Mouse (Mus musculus): ENCODE measurements at regions not wholly inside any gene's neighbourhood (a gene's known extent, or its start where the extent isn't known, plus 50 kb on each side); places are given as distances from the start of the nearest gene placed in this dataset.

DNA sequence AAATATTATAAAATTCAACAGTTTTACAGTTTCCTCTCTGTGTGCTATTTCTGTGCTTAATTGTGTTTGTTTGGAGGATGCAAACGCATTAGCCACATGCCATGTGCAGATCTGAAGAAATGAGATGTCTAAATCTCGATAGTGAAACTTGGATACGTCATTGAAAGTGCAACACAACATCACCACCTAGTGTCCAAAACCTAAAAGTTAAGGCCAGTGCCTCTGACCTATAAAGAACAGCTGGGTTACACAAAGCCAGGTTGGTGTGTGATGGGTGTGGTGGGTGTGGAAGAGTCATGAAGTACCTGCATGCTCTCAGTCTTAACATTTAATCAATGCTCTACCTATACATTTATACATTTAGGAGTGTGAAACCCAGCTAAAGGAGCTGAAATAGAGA lies 402.1 kb upstream of the Map3k7 start:
- peaks cover 4% of the 10 kb centered on the region; the same call in 1 of the 2 replicates for H3K27me3 ChIP-seq
- ATAC-seq (ENCODE audit: low FRiP score): no peak
- 0 out of 2 replicates have a peak, but pooled peaks cover 4% of the 10 kb centered on the region for H3K4me1 ChIP-seq (replicated peaks)
- H3K9me3 ChIP-seq: no peaks in the 10 kb centered on the region
- no peaks in the 10 kb centered on the region for H3K36me3 ChIP-seq
- 29% methylated on average over 3 of the region's 3 CpGs for WGBS
- H3K4me3 ChIP-seq: no peak overlapping the region
- no peak overlapping the region for H3K27ac ChIP-seq
- no peak overlapping the region for H3K9ac ChIP-seq
- H3K4me2 ChIP-seq: no peak overlapping the region

DNA sequence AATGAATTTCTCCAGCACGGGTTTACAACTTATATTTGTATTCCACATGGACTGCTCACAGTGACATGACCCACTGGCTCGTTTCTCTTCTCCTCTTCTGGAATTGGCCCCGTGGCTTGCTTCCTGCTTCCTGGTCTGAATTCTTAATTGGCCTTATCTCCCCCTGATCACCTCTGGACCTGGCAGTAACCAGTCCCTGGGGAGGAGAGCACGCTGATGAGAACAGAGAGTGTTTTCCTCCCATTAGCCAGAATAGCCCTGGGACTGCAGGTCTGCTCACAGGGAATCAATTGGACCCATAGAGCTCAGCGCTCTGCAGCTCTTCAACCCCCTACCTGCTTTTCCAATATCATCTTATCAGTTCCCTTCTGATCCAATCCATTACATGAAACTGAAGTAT lies 397.7 kb upstream of the Map3k7 start:
- Histone ChIP-seq H3K4me3 (no peak overlapping the region), H3K4me1 (replicated peaks) (0 out of 2 replicates have a peak, but pooled peaks cover 6% of the 10 kb centered on the region), H3K36me3 (no peaks in the 10 kb centered on the region), H3K27ac (no peak overlapping the region), H3K4me2 (no peak overlapping the region), H3K9ac (no peak overlapping the region), H3K9me3 (no peaks in the 10 kb centered on the region), H3K27me3 (peaks cover 4% of the 10 kb centered on the region; the same call in 1 of the 2 replicates)
- 41% methylated on average over 5 of the region's 5 CpGs for WGBS
- no peak for ATAC-seq (ENCODE audit: low FRiP score)

DNA sequence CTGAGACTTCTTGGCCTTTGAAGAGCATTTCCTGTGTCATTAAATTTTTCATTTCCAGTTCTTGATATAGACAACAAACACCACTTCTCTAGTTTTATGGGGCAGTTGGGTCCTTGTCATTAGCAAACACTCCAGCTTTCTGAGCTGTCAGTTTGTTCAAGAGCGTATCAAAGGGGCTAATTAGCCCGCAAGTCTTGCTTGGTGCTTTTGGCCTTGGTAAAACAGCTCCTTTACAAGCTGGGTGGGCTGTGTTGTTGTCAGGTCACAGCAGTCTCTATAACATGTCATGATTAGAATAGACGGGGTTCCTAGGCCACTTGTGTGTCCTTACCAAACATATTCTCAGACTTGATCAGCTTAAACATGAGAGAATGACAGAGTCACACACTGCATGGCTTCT lies 397.1 kb upstream of the Map3k7 start:
- 45% methylated on average over 3 of the region's 3 CpGs for WGBS

DNA sequence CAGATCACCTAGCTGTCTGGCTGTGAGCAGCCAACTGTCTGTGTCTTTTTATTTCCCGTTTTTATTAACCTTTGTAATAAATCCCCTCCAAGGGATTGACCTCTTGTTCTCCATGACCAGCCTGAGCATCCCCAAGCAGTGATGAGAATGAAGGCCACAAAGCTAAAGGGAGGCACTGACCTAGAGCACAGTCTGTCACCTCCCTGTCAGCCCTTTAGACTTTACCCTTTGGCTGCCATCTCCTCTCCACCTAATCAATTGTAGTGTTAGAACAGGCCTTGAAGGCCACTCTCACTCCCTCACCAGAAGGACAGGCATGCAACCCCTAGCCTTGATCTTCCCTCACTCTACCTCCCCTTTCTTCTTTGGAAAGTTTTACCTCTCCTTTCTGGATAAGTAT lies 394.2 kb upstream of the Map3k7 start:
- no peak overlapping the region for H3K4me3 ChIP-seq
- no peak overlapping the region for H3K9ac ChIP-seq
- 70% methylated on average over 1 of the region's 1 CpGs for whole genome bisulfite sequencing
- no peak overlapping the region for H3K4me2 ChIP-seq
- H3K36me3 ChIP-seq: no peaks in the 10 kb centered on the region
- ATAC-seq (ENCODE audit: low FRiP score): no peak
- 0 out of 2 replicates have a peak, but pooled peaks cover 6% of the 10 kb centered on the region for H3K4me1 ChIP-seq (replicated peaks)
- H3K9me3 ChIP-seq: no peaks in the 10 kb centered on the region
- H3K27ac ChIP-seq: no peak overlapping the region
- no peaks in the 10 kb centered on the region for H3K27me3 ChIP-seq

More for the DNA sequence above, 397.1 kb upstream of the Map3k7 start:
- no peak overlapping the region for H3K4me2 ChIP-seq
- no peaks in the 10 kb centered on the region for H3K9me3 ChIP-seq
- no peak overlapping the region for H3K27ac ChIP-seq
- peaks cover 4% of the 10 kb centered on the region; the same call in 1 of the 2 replicates for H3K27me3 ChIP-seq
- H3K4me3 ChIP-seq: no peak overlapping the region
- 0 out of 2 replicates have a peak, but pooled peaks cover 6% of the 10 kb centered on the region for H3K4me1 ChIP-seq (replicated peaks)
- H3K36me3 ChIP-seq: no peaks in the 10 kb centered on the region
- no peak for ATAC-seq (ENCODE audit: low FRiP score)
- H3K9ac ChIP-seq: no peak overlapping the region

DNA sequence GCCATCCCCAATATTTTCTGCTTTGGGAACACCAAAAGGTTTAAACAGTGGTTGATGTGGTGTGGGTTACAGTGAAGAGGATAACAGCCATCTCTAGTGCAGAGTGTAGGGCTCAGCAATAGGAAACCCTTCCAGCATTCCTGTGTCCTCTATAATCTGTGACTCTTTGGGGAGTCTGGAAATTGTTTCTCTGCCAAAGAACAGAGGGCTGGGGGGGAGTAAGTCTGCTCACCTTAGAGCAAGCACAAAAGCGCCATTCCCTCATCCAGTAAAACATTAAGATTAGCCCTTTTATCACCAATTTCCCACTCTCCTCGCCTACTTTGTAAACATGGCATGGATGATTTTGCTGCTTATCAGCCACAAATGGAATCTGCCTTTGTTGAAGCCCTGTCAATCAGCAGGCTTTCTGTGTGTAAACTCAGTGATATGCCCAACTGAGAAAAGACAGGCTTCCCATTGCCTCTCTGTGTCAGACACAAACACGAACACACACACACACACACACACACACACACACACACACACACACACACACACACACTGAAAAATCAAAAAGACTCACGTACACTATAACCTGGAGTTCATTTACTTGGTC lies 386.8 kb upstream of the Map3k7 start:
- ATAC-seq (ENCODE audit: low FRiP score): no peak
- H3K36me3 ChIP-seq: no peaks in the 10 kb centered on the region
- no peak overlapping the region for H3K9ac ChIP-seq
- no peaks in the 10 kb centered on the region for H3K9me3 ChIP-seq
- no peaks in the 10 kb centered on the region for H3K27me3 ChIP-seq
- H3K4me1 ChIP-seq (replicated peaks): no peaks in the 10 kb centered on the region
- 41% methylated on average over 4 of the region's 4 CpGs for WGBS
- H3K27ac ChIP-seq: no peak overlapping the region
- H3K4me2 ChIP-seq: no peak overlapping the region
- H3K4me3 ChIP-seq: no peak overlapping the region

DNA sequence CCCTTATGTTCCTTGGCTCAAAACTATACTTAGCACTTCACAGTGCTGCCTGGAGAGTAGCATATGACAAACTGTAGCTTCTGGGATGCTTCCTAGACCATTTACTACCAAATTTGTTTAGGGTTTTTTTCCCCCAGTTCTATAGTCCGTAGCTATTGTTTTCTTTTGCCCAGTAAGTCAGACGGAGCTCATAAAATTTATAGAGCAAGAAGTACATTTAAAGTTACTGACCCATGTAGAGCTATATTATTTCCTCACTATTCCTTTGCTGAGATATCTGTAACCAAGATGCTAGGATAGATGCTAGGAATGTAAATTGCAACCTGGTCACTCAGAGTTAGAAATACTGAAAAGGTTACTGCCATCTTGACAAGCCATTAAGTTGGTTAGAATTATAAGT lies 380.4 kb upstream of the Map3k7 start:
- 75% methylated on average over 2 of the region's 2 CpGs for WGBS
- H3K9me3 ChIP-seq: no peaks in the 10 kb centered on the region
- H3K4me2 ChIP-seq: no peak overlapping the region
- H3K9ac ChIP-seq: no peak overlapping the region
- no peaks in the 10 kb centered on the region for H3K4me1 ChIP-seq (replicated peaks)
- no peaks in the 10 kb centered on the region for H3K36me3 ChIP-seq
- no peak overlapping the region for H3K27ac ChIP-seq
- ATAC-seq (ENCODE audit: low FRiP score): no peak
- H3K27me3 ChIP-seq: no peaks in the 10 kb centered on the region
- H3K4me3 ChIP-seq: no peak overlapping the region

DNA sequence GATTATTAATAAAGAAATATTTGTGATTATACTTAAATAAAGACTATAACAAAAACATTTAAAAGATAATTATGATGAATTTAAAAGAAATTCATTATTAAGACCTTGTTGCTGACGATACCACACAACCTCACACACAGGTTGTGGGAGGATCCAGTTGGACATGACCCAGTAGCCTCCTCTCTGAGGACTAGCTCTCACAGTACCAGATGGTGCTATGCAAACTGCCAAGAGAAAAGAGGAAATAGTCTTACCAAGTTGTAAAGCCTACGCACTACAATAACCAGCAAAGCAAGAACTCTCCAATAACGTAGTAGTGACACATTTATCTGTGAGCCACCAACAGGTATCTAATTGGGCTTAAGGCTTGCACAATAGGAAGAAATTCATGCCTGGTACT lies 379.7 kb upstream of the Map3k7 start:
- Histone ChIP-seq H3K27ac (no peak overlapping the region), H3K4me3 (no peak overlapping the region), H3K4me1 (replicated peaks) (no peaks in the 10 kb centered on the region), H3K36me3 (no peaks in the 10 kb centered on the region), H3K27me3 (no peaks in the 10 kb centered on the region), H3K9ac (no peak overlapping the region), H3K4me2 (no peak overlapping the region), H3K9me3 (no peaks in the 10 kb centered on the region)
- no peak for ATAC-seq (ENCODE audit: low FRiP score)
- WGBS: 95% methylated on average over 3 of the region's 3 CpGs

DNA sequence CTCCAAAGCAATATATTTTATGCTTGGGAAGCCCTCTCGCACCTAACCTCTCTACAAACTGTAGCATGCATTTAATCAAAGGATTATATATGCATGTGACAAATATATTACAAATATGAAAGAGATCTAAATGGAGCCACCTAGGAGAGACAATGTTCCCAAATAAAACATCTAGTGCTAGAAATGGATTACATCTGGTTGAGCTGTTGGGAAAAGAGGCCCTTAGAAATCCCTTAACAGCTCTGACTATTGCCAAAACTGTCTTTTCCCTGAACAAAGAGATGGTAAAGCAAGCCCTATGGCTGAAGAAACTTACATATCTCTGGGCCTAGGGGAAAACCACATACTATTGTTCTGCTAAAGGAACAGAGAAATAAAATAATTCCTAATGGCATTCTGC lies 369.8 kb upstream of the Map3k7 start:
- no peak overlapping the region for H3K4me2 ChIP-seq
- no peak for ATAC-seq (ENCODE audit: low FRiP score)
- no peaks in the 10 kb centered on the region for H3K36me3 ChIP-seq
- H3K27ac ChIP-seq: no peak overlapping the region
- no peaks in the 10 kb centered on the region for H3K27me3 ChIP-seq
- no peak overlapping the region for H3K9ac ChIP-seq
- H3K9me3 ChIP-seq: no peaks in the 10 kb centered on the region
- no peaks in the 10 kb centered on the region for H3K4me1 ChIP-seq (replicated peaks)
- 93% methylated on average over 1 of the region's 1 CpGs for whole genome bisulfite sequencing
- no peak overlapping the region for H3K4me3 ChIP-seq

DNA sequence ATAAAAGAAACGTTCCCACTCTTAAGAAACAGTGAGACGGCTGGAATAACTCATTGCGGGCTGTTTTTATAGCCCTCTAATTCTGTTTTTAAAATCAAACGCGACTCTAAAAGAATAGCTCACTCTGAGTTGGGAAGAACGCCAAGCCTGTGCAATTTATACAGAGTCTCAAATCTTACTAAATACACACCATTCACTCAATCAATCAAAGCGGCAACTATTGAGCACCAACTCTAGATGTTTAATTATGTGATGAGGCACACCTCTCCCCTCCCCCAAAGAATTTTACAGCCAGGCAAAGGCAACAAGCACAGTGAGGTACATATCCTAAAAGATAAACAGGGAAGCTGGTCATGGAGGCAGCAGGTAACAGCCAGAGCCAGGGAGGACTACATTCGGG lies 362.4 kb upstream of the Map3k7 start:
- H3K27ac ChIP-seq: no peak overlapping the region
- 66% methylated on average over 8 of the region's 8 CpGs for WGBS
- H3K36me3 ChIP-seq: no peaks in the 10 kb centered on the region
- H3K4me3 ChIP-seq: no peak overlapping the region
- H3K27me3 ChIP-seq: no peaks in the 10 kb centered on the region
- no peak for ATAC-seq (ENCODE audit: low FRiP score)
- no peak overlapping the region for H3K4me2 ChIP-seq
- no peak overlapping the region for H3K9ac ChIP-seq
- no peaks in the 10 kb centered on the region for H3K4me1 ChIP-seq (replicated peaks)
- no peaks in the 10 kb centered on the region for H3K9me3 ChIP-seq

DNA sequence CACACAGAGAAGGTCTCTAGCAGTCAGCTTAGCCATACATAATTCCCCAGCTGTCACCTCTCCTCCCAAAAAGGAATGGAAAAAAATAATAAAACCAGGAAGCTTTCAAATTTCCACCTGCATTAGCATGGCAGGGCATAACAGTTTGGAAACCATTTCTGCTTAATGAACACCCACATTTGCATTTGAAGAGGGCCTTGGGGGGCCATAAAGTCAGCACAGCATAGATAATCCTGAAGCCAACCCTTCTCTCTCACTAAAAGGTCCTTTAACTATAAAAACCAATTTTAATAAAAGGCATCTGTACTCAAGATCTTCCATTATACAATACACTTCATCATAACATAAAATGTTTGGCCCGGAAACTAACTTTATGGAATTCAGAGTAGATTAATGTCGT lies 360.1 kb upstream of the Map3k7 start:
- Histone ChIP-seq H3K9me3 (no peaks in the 10 kb centered on the region), H3K4me3 (no peak overlapping the region), H3K4me2 (no peak overlapping the region), H3K27me3 (no peaks in the 10 kb centered on the region), H3K9ac (no peak overlapping the region), H3K27ac (no peak overlapping the region), H3K36me3 (no peaks in the 10 kb centered on the region), H3K4me1 (replicated peaks) (no peaks in the 10 kb centered on the region)
- 74% methylated on average over 2 of the region's 2 CpGs for WGBS
- ATAC-seq (ENCODE audit: low FRiP score): no peak

DNA sequence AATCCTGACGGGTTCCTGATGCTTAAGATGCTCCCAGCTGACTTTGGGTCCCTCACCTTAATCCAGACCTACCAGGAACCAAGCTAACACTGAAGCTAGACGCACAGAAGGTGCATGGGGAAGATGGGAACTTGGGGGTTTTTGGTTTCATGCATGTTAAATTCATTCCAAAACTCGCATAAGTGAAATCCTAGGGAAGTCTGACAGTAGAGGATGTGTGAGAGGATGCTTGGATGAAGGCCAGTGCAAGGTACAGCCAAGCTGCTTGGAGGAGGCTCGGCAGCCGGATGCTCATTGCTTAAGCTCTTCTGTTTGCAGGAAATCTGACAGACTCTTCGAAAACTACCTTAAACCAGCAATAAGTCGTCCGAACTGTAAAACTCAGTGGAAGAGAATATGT lies 355.1 kb upstream of the Map3k7 start:
- no peaks in the 10 kb centered on the region for H3K9me3 ChIP-seq
- H3K4me3 ChIP-seq: no peak overlapping the region
- no peaks in the 10 kb centered on the region for H3K36me3 ChIP-seq
- ATAC-seq (ENCODE audit: low FRiP score): no peak
- no peaks in the 10 kb centered on the region for H3K27me3 ChIP-seq
- WGBS: 91% methylated on average over 8 of the region's 8 CpGs
- no peak overlapping the region for H3K9ac ChIP-seq
- peaks cover 18% of the 10 kb centered on the region for H3K4me1 ChIP-seq (replicated peaks)
- no peak overlapping the region for H3K4me2 ChIP-seq
- no peak overlapping the region for H3K27ac ChIP-seq

DNA sequence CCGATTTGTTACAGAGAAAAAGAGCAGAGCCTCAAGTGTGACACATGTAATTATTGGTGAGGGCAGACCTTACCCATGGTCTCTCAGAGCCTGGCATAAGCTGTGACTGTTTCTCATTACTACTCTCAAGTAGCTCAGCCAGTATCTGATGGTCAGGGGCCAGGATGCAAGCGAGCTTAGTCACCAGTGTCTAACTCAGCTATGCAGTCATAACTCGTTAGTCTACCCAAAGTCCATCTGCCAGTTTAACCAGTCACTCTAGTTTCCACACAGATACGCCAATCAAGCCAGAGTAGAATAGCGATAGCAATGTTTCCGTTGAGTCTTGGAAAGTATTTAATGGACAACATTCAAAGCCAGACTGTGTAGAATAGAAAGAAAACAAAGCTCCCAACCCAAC lies 354.3 kb upstream of the Map3k7 start:
- no peak overlapping the region for H3K27ac ChIP-seq
- no peaks in the 10 kb centered on the region for H3K9me3 ChIP-seq
- peaks cover 18% of the 10 kb centered on the region for H3K4me1 ChIP-seq (replicated peaks)
- WGBS: 91% methylated on average over 6 of the region's 6 CpGs
- H3K4me3 ChIP-seq: no peak overlapping the region
- H3K9ac ChIP-seq: no peak overlapping the region
- ATAC-seq (ENCODE audit: low FRiP score): no peak
- H3K4me2 ChIP-seq: no peak overlapping the region
- no peaks in the 10 kb centered on the region for H3K27me3 ChIP-seq
- H3K36me3 ChIP-seq: no peaks in the 10 kb centered on the region

DNA sequence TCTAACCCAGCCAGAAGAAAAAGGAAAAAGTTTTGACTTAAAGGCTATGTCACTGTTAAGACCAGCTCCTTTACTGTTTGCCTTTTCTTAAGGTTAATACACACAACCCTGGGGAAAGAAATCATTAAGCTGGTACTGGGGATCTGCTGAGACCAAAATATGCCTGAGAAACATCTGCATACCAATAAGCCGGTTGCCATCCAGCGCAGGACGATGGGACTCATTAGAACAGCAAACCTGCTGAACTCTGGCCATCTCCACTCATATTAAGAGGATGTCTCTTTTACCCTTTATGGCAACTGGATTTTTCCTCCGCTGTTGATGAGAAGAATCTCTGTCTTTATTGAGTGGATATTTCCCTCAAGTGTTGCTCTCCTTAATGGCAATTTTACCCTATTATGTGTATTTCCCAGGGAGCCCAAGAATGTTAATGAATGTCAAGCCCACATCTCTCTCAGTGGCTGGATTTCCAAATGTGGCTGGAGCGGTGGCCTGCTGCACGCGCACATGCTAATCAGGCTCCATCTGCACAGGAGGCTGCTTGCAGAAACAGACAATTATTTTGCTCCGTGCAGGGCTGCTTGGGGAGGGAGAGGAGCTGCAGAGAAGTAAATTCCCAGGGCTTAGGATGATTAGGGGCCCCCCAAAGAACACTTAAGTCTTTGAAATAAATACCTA lies 351.6 kb upstream of the Map3k7 start:
- Histone ChIP-seq H3K27ac (peak overlapping the region; percentile 59), H3K4me1 (replicated peaks) (peaks cover 18% of the 10 kb centered on the region), H3K9ac (no peak overlapping the region), H3K4me2 (peak overlapping the region; percentile 21; the same call in 1 of the 2 replicates), H3K4me3 (no peak overlapping the region), H3K27me3 (no peaks in the 10 kb centered on the region), H3K9me3 (no peaks in the 10 kb centered on the region), H3K36me3 (no peaks in the 10 kb centered on the region)
- WGBS: 16% methylated on average over 8 of the region's 8 CpGs
- ATAC-seq (ENCODE audit: low FRiP score): peak; percentile 83

All from hindbrain, embryonic 13.5 days (tissue).